Mouse (Mus musculus) regulatory T cell (primary cell): Measurements from ENCODE around the gene Gns.

Experiments used
- in situ Hi-C: fragments of 300-600 bp; cut with MboI, MseI; formaldehyde crosslinking; loops from one replicate; pipeline ENCODE4 v1.15.1; 2025; ENCODE audit warnings: high pct_unique_total_duplicates

Gene Gns

GRCm38 (mm10) chr10:121365781-121366272 is 937 bp downstream of the Gns start:
- in situ Hi-C loops, result loop anchor here (10.0 kb wide), 1 partner anchor 149 kb away; no protein-coding TSS in a partner anchor

- in situ Hi-C loops, result loop anchor here (10.0 kb wide), 1 partner anchor 148 kb away; no protein-coding TSS in a partner anchor
Measured at GRCm38 (mm10) chr10:121367271-121367670, 2.4 kb downstream of the Gns start.

- in situ Hi-C loops, result loop anchor here (10.0 kb wide), 1 partner anchor 147 kb away; no protein-coding TSS in a partner anchor
Measured at GRCm38 (mm10) chr10:121367780-121368179, 2.9 kb downstream of the Gns start.

GRCm38 (mm10) chr10:121368783-121369465 is 4.0 kb downstream of the Gns start:
- in situ Hi-C loops, result loop anchor here (10.0 kb wide), 1 partner anchor 146 kb away; no protein-coding TSS in a partner anchor

GRCm38 (mm10) chr10:121370777-121371176 is 5.9 kb downstream of the Gns start:
- in situ Hi-C loops, result no loop called here

- in situ Hi-C loops, result no loop called here
Measured at GRCm38 (mm10) chr10:121374013-121374412, 9.1 kb downstream of the Gns start.

GRCm38 (mm10) chr10:121374693-121375620 is 10.1 kb downstream of the Gns start:
- in situ Hi-C loops, result no loop called here

GRCm38 (mm10) chr10:121375649-121376493 is 11.0 kb downstream of the Gns start:
- in situ Hi-C loops, result no loop called here

- in situ Hi-C loops, result no loop called here
Measured at GRCm38 (mm10) chr10:121376530-121377271, 11.8 kb downstream of the Gns start.

- in situ Hi-C loops, result no loop called here
Measured at GRCm38 (mm10) chr10:121379387-121379786, 14.5 kb downstream of the Gns start.

- in situ Hi-C loops, result no loop called here
Measured at GRCm38 (mm10) chr10:121381280-121381679, 16.4 kb downstream of the Gns start.

GRCm38 (mm10) chr10:121384710-121385109 is 19.8 kb downstream of the Gns start:
- in situ Hi-C loops, result no loop called here

GRCm38 (mm10) chr10:121385695-121386094 is 20.8 kb downstream of the Gns start:
- in situ Hi-C loops, result no loop called here

GRCm38 (mm10) chr10:121386347-121386746 is 21.5 kb downstream of the Gns start:
- in situ Hi-C loops, result no loop called here

- in situ Hi-C loops, result no loop called here
Measured at GRCm38 (mm10) chr10:121390602-121391001, 25.7 kb downstream of the Gns start.

- in situ Hi-C loops, result no loop called here
Measured at GRCm38 (mm10) chr10:121391901-121392300, 27.0 kb downstream of the Gns start.

GRCm38 (mm10) chr10:121394270-121394669 is 29.4 kb downstream of the Gns start:
- in situ Hi-C loops, result no loop called here

GRCm38 (mm10) chr10:121394789-121395325 is 30.0 kb downstream of the Gns start:
- in situ Hi-C loops, result no loop called here

GRCm38 (mm10) chr10:121395542-121396176 is 30.8 kb downstream of the Gns start:
- in situ Hi-C loops, result no loop called here

GRCm38 (mm10) chr10:121398599-121398998 is 33.7 kb downstream of the Gns start:
- in situ Hi-C loops, result no loop called here
